Mouse (Mus musculus) limb, embryonic 14.5 days (tissue): ENCODE measurements at regions not wholly inside any gene's neighbourhood (a gene's known extent, or its start where the extent isn't known, plus 50 kb on each side); places are given as distances from the start of the nearest gene placed in this dataset.

Source experiments
- ATAC-seq: fragments of 200-750 bp; cut with Nextera tagmentation; 2 replicates; pipeline ENCODE4 v1.8.0; 2017; ENCODE audit warnings: low read depth, moderate number of reproducible peaks, moderate TSS enrichment; ENCODE audit not compliant: low FRiP score
- DNase-seq: peaks from one replicate; pipeline ENCODE4 v3.0.0-alpha.2; 2015; ENCODE audit warnings: low spot score
- H3K27ac ChIP-seq: fragments of 300-500 bp; sonication (generic); replicated peaks from 2 replicates; pipeline ENCODE4 v1.5.1; 2014; ENCODE audit warnings: low read depth, mild to moderate bottlenecking, low read length, moderate library complexity, mixed read lengths
- H3K27me3 ChIP-seq: fragments of 300-500 bp; sonication (generic); 2 replicates; pipeline ENCODE4 v1.6.1; 2014; ENCODE audit warnings: low read length, mixed read lengths; ENCODE audit not compliant: control insufficient read depth, insufficient read depth
- H3K36me3 ChIP-seq: fragments of 300-500 bp; sonication (generic); 2 replicates; pipeline ENCODE4 v1.6.1; 2014; ENCODE audit warnings: mild to moderate bottlenecking, low read length, moderate library complexity, mixed read lengths; ENCODE audit not compliant: control insufficient read depth, insufficient read depth
- H3K4me1 ChIP-seq: fragments of 300-500 bp; sonication (generic); 2 replicates; pipeline ENCODE4 v1.6.1; 2014; ENCODE audit warnings: antibody characterized with exemption, low read length, mixed read lengths; ENCODE audit not compliant: control insufficient read depth, insufficient read depth
- H3K4me2 ChIP-seq: fragments of 300-500 bp; sonication (generic); replicated peaks from 2 replicates; pipeline ENCODE4 v1.6.1; 2014; ENCODE audit warnings: low read depth, mild to moderate bottlenecking, low read length, moderate library complexity; ENCODE audit not compliant: severe bottlenecking
- H3K4me3 ChIP-seq: fragments of 300-500 bp; sonication (generic); replicated peaks from 2 replicates; pipeline ENCODE4 v1.5.1; 2014; ENCODE audit warnings: low read length
- H3K9ac ChIP-seq: fragments of 300-500 bp; sonication (generic); 2 replicates; pipeline ENCODE4 v1.6.1; 2014; ENCODE audit warnings: mild to moderate bottlenecking, low read depth, low read length, moderate library complexity; ENCODE audit not compliant: severe bottlenecking
- H3K9me3 ChIP-seq: fragments of 300-500 bp; sonication (generic); 2 replicates; pipeline ENCODE4 v1.6.1; 2016; ENCODE audit warnings: low read length; ENCODE audit not compliant: control insufficient read depth
- POLR2A ChIP-seq: fragments of 200-500 bp; IDR thresholded peaks from 2 replicates; pipeline ENCODE4 v1.8.0; 2012; ENCODE audit warnings: inconsistent platforms, mild to moderate bottlenecking, moderate library complexity, borderline replicate concordance; ENCODE audit not compliant: insufficient read depth, insufficient read length; ENCODE audit errors: extremely low read depth
- WGBS: fragments of 180-500 bp; shearing (Covaris S2); extraction: QIAGEN DNeasy Blood & Tissue Kit; methylation state at CpG from one replicate; pipeline ENCODE4 v1.1.7; 2014; 5-methylcytosine and 5-hydroxymethylcytosine counted together

GRCm38 (mm10) chr7:67814861-67815260 is 55.3 kb upstream of the Synm start:
- 60% methylated on average over 9 of the region's 9 CpGs for WGBS
- no peak overlapping the region for H3K27ac ChIP-seq
- H3K4me2 ChIP-seq: no peak overlapping the region
- no peaks in the 10 kb centered on the region for H3K9me3 ChIP-seq
- TF ChIP-seq POLR2A: no peak
- DNase-seq (no peak), ATAC-seq (no peak)
- H3K36me3 ChIP-seq: no peaks in the 10 kb centered on the region
- no peak overlapping the region for H3K9ac ChIP-seq
- no peaks in the 10 kb centered on the region for H3K27me3 ChIP-seq
- H3K4me3 ChIP-seq: no peak overlapping the region
- H3K4me1 ChIP-seq: no peaks in the 10 kb centered on the region
